Mouse (Mus musculus) heart, adult 2 months (tissue): ENCODE data around the gene Tnfaip6. TPM values are rescaled to one million over a fixed set of nuclear protein-coding genes. Genes with fewer than 3 reads are reported as not detected.
A peak's percentile ranks its signal among the peaks of the same experiment; 100 is the strongest.

Experiments used
- DNase-seq, 2 experiments: peaks; one replicate each; pipeline ENCODE4 v3.0.0; 2021
- H3K27ac ChIP-seq: fragments of 200-600 bp; 2 replicates; pipeline ENCODE4 v1.8.1; 2022
- H3K27me3 ChIP-seq: fragments of 200-500 bp; 2 replicates; pipeline ENCODE4 v1.6.1; 2012; ENCODE audit warnings: mild to moderate bottlenecking, low read length, inconsistent platforms, mixed read lengths; ENCODE audit not compliant: control insufficient read depth, insufficient read depth
- H3K36me3 ChIP-seq: fragments of 200-500 bp; 2 replicates; pipeline ENCODE4 v1.6.1; 2012; ENCODE audit warnings: low read length, inconsistent platforms; ENCODE audit not compliant: control insufficient read depth, insufficient read depth
- H3K4me1 ChIP-seq: fragments of 200-500 bp; 2 replicates; pipeline ENCODE4 v1.6.1; 2011; ENCODE audit warnings: low read length; ENCODE audit not compliant: control insufficient read depth, insufficient read depth
- H3K4me3 ChIP-seq: fragments of 200-600 bp; 2 replicates; pipeline ENCODE4 v1.8.1; 2022
- H3K79me2 ChIP-seq: fragments of 200-500 bp; replicated peaks from 2 replicates; pipeline ENCODE4 v1.6.1; 2012; ENCODE audit warnings: mild to moderate bottlenecking, inconsistent platforms, low read length, moderate library complexity, mixed read lengths; ENCODE audit not compliant: control insufficient read depth, insufficient read depth
- H3K9ac ChIP-seq: fragments of 200-500 bp; 2 replicates; pipeline ENCODE4 v1.6.1; 2012; ENCODE audit warnings: low read depth, mild to moderate bottlenecking, control low read depth, inconsistent platforms, low read length, mixed read lengths
- CTCF ChIP-seq: fragments of 200-600 bp; IDR thresholded peaks from 2 replicates; pipeline ENCODE4 v1.8.1; 2022; ENCODE audit warnings: antibody characterized with exemption, mild to moderate bottlenecking, moderate library complexity
- EP300 ChIP-seq: fragments of 200-500 bp; IDR thresholded peaks from 2 replicates; pipeline ENCODE4 v1.6.1; 2011; ENCODE audit warnings: low read depth, low read length, control low read depth; ENCODE audit not compliant: insufficient read depth
- POLR2A ChIP-seq: fragments of 200-500 bp; IDR thresholded peaks from 2 replicates; pipeline ENCODE4 v1.6.1; 2011; ENCODE audit warnings: mild to moderate bottlenecking, low read depth, low read length, control low read depth; ENCODE audit not compliant: insufficient read depth
- WGBS: fragments of 180-500 bp; shearing (Covaris S2); methylation state at CpG from one replicate; pipeline ENCODE4 v1.1.7; 2018; 5-methylcytosine and 5-hydroxymethylcytosine counted together
- intact Hi-C: fragments of 180-260 bp; cut with DNase I; formaldehyde crosslinking; loops from one replicate; pipeline ENCODE4 v1.15.1; 2025
- polyA plus RNA-seq: library from polyadenylated mRNA; depleted of rRNA; stranded (reverse); fragments of >200 nt; gene quantifications from 2 replicates; pipeline ENCODE4 v1.2.3, GENCODE M21; 2012
- total RNA-seq, 2 experiments: library from RNA; stranded (reverse); gene quantifications; 2 replicates each; pipeline ENCODE4 v1.2.3; 2021

Tnfaip6 gene
- total and polyA plus RNA-seq, 3 experiments = 0.41 to 1.1 (median 1.1) TPM

DNA sequence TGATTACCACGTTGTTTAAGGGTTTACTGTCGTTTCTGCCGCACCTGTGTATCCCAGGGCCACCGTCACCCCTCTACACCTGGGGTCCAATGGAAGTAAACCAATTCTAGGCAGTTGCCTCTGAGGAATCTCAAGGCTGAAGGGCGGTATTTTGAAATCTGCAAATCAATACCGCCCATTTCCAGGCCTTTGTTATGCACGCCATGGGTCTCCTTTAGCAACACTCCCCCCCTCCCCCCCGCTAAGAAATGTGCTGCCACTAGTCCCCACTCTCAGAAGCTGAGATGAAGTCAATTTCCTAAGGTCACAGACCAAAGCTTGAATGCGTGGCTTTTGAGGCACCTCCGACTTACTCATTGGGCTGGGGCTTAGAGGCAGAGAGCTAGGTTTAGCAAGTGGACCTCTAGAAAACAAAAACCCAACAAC, 34.3 kb downstream of the Tnfaip6 start:
- intact Hi-C loops = loop anchor here (2.0 to 10.0 kb wide), 4 partner anchors 35 to 1777 kb away; partner anchors contain the start of genes Arl5a, Mmadhc, Nmi and Tnfaip6
- H3K4me1 ChIP-seq = peaks cover 1% of the 10 kb centered on the region
- peak overlapping the region; percentile 95; the same call in 1 of the 2 replicates for H3K9ac ChIP-seq
- no peak for DNase-seq
- WGBS = 16% methylated on average over 10 of the region's 10 CpGs
- H3K79me2 ChIP-seq = no peaks in the 10 kb centered on the region
- no peak overlapping the region for H3K27ac ChIP-seq
- no peaks in the 10 kb centered on the region for H3K27me3 ChIP-seq
- H3K36me3 ChIP-seq = peaks cover 8% of the 10 kb centered on the region
- TF ChIP-seq CTCF (no peak), EP300 (no peak), POLR2A (no peak)
- peak overlapping the region; percentile 98 for H3K4me3 ChIP-seq

DNA sequence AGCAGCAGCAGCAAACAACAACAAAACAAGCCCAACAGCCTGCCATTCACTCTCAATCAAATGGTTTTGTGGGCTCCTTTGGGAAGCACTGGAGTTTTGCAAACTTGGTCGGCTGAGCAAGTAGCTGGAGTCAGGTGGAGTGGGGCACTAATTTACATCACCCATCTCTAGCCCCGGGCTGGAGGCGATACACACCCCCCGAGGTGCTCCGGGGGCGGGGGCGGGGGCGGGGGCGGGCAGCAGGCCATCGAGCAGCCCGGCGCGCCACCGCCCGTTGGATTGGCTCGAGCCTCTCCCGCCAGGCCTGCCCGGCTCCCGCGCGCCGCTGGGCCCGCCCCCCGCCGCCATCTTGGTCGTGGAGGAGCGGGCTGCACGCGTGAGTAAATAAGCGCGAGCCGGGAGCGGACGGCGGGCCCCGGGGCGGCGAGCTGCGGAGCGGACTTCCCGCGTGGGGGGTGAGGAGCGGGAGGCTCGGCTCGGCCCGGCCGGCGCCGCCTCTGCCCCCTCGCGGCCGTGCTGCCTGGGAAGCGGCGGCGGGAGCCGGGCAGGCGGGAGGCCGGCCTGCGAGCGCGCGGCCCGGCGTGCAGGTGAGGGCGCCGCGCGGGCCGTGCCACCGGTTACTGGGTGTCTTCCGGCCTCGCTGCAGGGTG, 34.8 kb downstream of the Tnfaip6 start, which contains the start of gene Rif1:
TSS of gene Rif1 (plus strand) at position 342 of the 650 bp plus-strand sequence.
- intact Hi-C loops = loop anchor here (2.0 to 10.0 kb wide), 4 partner anchors 35 to 1778 kb away; partner anchors contain the start of genes Arl5a, Mmadhc, Nmi and Tnfaip6
- H3K36me3 ChIP-seq = peaks cover 8% of the 10 kb centered on the region
- TF ChIP-seq CTCF (peak; percentile 37), POLR2A (no peak), EP300 (no peak)

DNA sequence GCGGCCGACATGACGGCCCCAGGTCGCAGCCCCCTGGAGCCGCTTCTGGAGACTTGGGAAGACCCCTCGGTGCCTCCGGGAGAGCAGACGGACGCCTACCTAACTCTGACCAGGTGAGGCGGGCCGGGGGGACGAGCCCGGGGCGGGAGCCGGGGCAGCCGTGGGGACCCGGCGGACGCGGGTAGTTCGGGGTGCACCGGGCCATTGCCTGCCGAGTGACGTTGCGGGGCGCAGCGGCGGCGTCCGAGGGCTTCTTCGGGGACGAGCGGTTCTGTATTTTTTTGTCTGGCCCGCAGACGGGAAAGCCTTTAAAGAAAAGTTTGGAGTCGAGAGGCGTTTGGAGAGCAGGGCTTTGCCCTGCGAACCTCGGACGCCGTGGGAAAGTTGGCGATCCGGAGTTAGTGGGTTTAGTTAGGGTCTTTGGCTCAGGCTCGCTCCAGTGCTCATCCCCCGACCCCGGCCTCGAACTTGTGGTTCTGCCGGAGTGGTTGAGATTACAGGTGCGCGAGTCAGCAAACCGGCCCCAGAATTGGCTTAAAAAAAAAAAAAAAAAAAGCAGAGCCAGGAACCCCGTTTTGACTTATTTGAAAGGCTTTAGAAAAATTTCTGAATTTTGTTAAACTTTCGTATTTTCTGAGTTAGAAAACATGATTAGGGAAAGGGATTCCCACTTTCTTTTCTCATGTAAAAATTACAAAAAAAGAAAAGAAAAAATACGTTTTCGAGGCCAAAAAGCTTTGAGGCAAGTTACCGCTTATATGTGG, 35.5 kb downstream of the Tnfaip6 start:
- peak overlapping the region; percentile 69 for H3K27ac ChIP-seq
- intact Hi-C loops = loop anchor here (2.0 to 10.0 kb wide), 4 partner anchors 36 to 1779 kb away; partner anchors contain the start of genes Arl5a, Mmadhc, Nmi and Tnfaip6
- TF ChIP-seq CTCF (no peak), POLR2A (no peak), EP300 (no peak)
- H3K36me3 ChIP-seq = peaks cover 8% of the 10 kb centered on the region
- H3K4me3 ChIP-seq = peak overlapping the region; percentile 98
- H3K4me1 ChIP-seq = peaks cover 1% of the 10 kb centered on the region
- peak in 1 of 2 experiments; percentile 72 for DNase-seq
- H3K27me3 ChIP-seq = no peaks in the 10 kb centered on the region
- no peaks in the 10 kb centered on the region for H3K79me2 ChIP-seq
- 4% methylated on average over 56 of the region's 56 CpGs for whole genome bisulfite sequencing
- H3K9ac ChIP-seq = peak overlapping the region; percentile 95

More for the DNA sequence above, 34.8 kb downstream of the Tnfaip6 start, which contains the start of gene Rif1:
- H3K4me1 ChIP-seq = peaks cover 1% of the 10 kb centered on the region
- peak; percentile 92 for DNase-seq
- H3K79me2 ChIP-seq = no peaks in the 10 kb centered on the region
- H3K27me3 ChIP-seq = no peaks in the 10 kb centered on the region
- peak within 1 kb of the TSS; percentile 69 for H3K27ac ChIP-seq
- peak within 1 kb of the TSS; percentile 95 for H3K9ac ChIP-seq
- peak within 1 kb of the TSS; percentile 98 for H3K4me3 ChIP-seq
- under 1% methylated on average over 69 of the region's 72 CpGs for WGBS

DNA sequence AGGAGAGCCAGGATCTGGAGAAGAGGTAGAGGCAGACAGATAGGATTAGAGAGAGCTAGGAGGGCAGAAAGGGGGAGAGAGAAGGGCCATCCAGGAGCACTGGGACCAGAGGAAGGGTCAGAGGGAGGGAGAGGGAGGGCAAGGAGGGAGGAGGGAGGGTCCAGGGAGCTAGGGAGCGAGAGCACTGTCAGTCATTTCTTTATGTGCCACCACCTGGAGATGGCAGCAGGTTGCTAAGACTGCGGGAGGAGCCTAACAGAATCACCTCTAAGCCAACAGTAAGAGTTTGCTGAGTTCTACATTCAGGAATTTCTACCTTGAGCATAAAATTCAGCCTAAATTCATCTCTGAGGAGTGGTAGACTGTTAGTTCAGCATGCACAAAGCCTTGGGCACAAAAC, 40.9 kb downstream of the Tnfaip6 start:
- no peak overlapping the region for H3K9ac ChIP-seq
- TF ChIP-seq EP300 = no peak
- no peak for TF ChIP-seq POLR2A
- no peak for TF ChIP-seq CTCF
- H3K36me3 ChIP-seq = peaks cover 20% of the 10 kb centered on the region
- DNase-seq = no peak
- no peak overlapping the region for H3K4me3 ChIP-seq
- H3K4me1 ChIP-seq = peaks cover 1% of the 10 kb centered on the region
- intact Hi-C loops = loop anchor here (10.0 kb wide), 2 partner anchors 346 to 1784 kb away; partner anchors contain the start of genes Arl5a and Mmadhc
- H3K27ac ChIP-seq = no peak overlapping the region
- H3K27me3 ChIP-seq = no peaks in the 10 kb centered on the region
- WGBS = 96% methylated on average over 2 of the region's 2 CpGs
- no peaks in the 10 kb centered on the region for H3K79me2 ChIP-seq

DNA sequence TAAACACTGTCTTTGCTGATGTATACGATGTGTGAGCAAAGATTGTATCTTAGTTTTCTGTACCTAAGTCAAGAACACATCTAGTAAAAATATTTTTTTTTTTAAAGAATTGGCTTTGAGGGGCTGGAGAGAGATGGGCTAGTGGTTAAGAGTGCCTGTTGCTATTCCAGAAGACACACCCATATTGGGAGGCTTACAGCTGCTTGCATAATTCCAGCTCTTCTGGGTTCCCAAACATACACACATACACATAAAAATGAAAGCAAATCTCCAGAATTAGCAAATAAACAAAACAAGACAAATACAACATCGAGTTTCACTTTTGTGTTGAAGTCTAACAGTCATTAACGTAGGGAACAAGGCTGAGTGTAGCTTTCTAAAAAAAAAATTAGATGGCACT, 46.2 kb downstream of the Tnfaip6 start:
- peaks cover 14% of the 10 kb centered on the region for H3K36me3 ChIP-seq

More for the DNA sequence above, 46.2 kb downstream of the Tnfaip6 start:
- Histone ChIP-seq H3K4me1 (no peaks in the 10 kb centered on the region; the same call in none of the 2 replicates), H3K4me3 (no peak overlapping the region), H3K79me2 (no peaks in the 10 kb centered on the region), H3K27ac (no peak overlapping the region), H3K27me3 (no peaks in the 10 kb centered on the region), H3K9ac (no peak overlapping the region)
- no peak for DNase-seq
- intact Hi-C loops = no loop called here
- TF ChIP-seq POLR2A (no peak), EP300 (no peak), CTCF (no peak)
- WGBS = 91% methylated on average over 3 of the region's 3 CpGs
